In the genomic region with DNA sequence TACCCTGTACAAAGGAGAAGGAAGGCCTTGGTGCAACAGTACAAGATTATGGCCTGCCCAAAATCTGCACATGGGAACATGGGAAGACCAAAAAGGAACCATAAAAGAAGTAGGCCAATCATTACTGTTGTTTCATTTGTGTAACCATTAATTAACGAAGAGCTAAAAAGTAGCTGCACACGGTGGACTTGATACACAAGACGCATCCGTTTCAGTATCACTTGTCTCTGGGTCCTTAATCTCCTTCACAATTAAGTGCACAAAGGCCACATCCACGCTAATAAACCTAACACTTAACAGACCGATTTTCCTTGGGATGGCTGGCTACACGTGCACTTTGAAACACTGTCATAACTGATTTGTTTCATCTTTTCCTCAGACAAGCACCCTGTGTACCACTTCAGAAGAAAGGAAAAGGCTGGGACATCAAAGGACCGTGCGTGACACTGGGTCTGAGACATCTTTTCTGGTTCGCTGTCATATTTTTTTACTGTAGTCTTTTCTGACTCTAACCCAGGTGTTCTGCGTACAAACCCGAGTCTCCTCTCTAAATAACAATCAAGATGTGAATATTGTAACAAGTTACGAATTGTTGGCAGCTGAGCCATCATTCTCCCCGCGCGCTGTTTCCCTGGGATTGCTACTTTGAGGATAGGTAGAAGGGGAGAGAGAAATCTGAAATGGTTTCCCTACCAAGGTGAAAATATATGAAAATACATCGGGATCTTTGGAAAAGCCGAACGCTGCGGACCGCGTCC, we compare ENCODE assay signal across 8 mouse cellular contexts. TPM values are rescaled to one million over a fixed set of nuclear protein-coding genes. Genes with fewer than 3 reads are reported as not detected.
A peak's percentile ranks its signal among the peaks of the same experiment; 100 is the strongest.
DNase-seq lines count a peak whose midpoint lies in the region; ATAC-seq and TF ChIP-seq lines count a peak whose summit lies in the region.

No protein-coding gene starts in this region.

- H3K9ac ChIP-seq in hindbrain, embryonic 13.5 days = peak overlapping the region; percentile 97
- H3K9ac ChIP-seq in midbrain, embryonic 14.5 days (replicated peaks; ENCODE audit: low read length) = peak overlapping the region; percentile 90

- peaks cover 10% of the 10 kb centered on the region; the same call in 1 of the 2 replicates for H3K27me3 ChIP-seq in hindbrain, embryonic 13.5 days
- no peaks in the 10 kb centered on the region for H3K27me3 ChIP-seq in midbrain, embryonic 14.5 days (ENCODE audit: control insufficient read depth, insufficient read depth, low read length)

- H3K4me2 ChIP-seq in hindbrain, embryonic 13.5 days = peak overlapping the region; percentile 80
- peak overlapping the region; percentile 68 for H3K4me2 ChIP-seq in midbrain, embryonic 14.5 days (ENCODE audit: low read length)

- ATAC-seq in hindbrain, embryonic 13.5 days (ENCODE audit: low FRiP score) = no peak
- no peak for ATAC-seq in midbrain, embryonic 14.5 days (ENCODE audit: low FRiP score, low TSS enrichment)
- ATAC-seq in erythroid progenitor cell, adult 5-6 weeks (replicated peaks; ENCODE audit: low FRiP score, poor library complexity, severe bottlenecking) = no peak
- ATAC-seq in megakaryocyte progenitor cell, adult 5-6 weeks (replicated peaks; ENCODE audit: poor library complexity) = no peak

- 5% methylated on average over 22 of the region's 22 CpGs for WGBS in lung, adult 2 months
- 8% methylated on average over 22 of the region's 22 CpGs for WGBS in hindbrain, embryonic 13.5 days
- 4% methylated on average over 22 of the region's 22 CpGs for WGBS in midbrain, embryonic 14.5 days

- no peak for DNase-seq in lung, adult 2 months
- DNase-seq in lung, postnatal 10 days = no peak
- peak; percentile 24 for DNase-seq in adipocyte (ENCODE audit: low spot score)
- DNase-seq in midbrain, embryonic 14.5 days = peak; percentile 61
- no peak for DNase-seq in frontal cortex, postnatal 25 days (ENCODE audit: low spot score in 2 of 2)

- peak overlapping the region; percentile 92 for H3K27ac ChIP-seq in hindbrain, embryonic 13.5 days
- H3K27ac ChIP-seq in midbrain, embryonic 14.5 days (replicated peaks; ENCODE audit: low read depth, low read length) = peak overlapping the region; percentile 85

- H3K4me3 ChIP-seq in lung, adult 2 months (replicated peaks; ENCODE audit: extremely low read depth, low read depth, low read length) = peak overlapping the region; percentile 99
- peak overlapping the region; percentile 94 for H3K4me3 ChIP-seq in hindbrain, embryonic 13.5 days
- H3K4me3 ChIP-seq in midbrain, embryonic 14.5 days (replicated peaks; ENCODE audit: low read depth, low read length) = peak overlapping the region; percentile 97

- TF ChIP-seq CTCF in lung, adult 2 months (IDR thresholded peaks at IDR 0.05; ENCODE audit: insufficient read depth, low read length) = no peak

- no peaks in the 10 kb centered on the region for H3K36me3 ChIP-seq in hindbrain, embryonic 13.5 days
- no peaks in the 10 kb centered on the region for H3K36me3 ChIP-seq in midbrain, embryonic 14.5 days (ENCODE audit: control insufficient read depth, insufficient read depth, low read length)

- no peaks in the 10 kb centered on the region for H3K9me3 ChIP-seq in hindbrain, embryonic 13.5 days
- no peaks in the 10 kb centered on the region for H3K9me3 ChIP-seq in midbrain, embryonic 14.5 days (ENCODE audit: control insufficient read depth, low read length)

- H3K4me1 ChIP-seq in lung, adult 2 months (ENCODE audit: control insufficient read depth, insufficient read depth, low read length) = peaks cover 18% of the 10 kb centered on the region
- peaks cover 52% of the 10 kb centered on the region for H3K4me1 ChIP-seq in hindbrain, embryonic 13.5 days (replicated peaks)
- peaks cover 38% of the 10 kb centered on the region for H3K4me1 ChIP-seq in midbrain, embryonic 14.5 days (ENCODE audit: control insufficient read depth, insufficient read depth, low read length)

- no peak for TF ChIP-seq POLR2A in lung, adult 2 months (IDR thresholded peaks at IDR 0.05; ENCODE audit: borderline replicate concordance, extremely low read depth, low read depth, low read length)

RNA-seq across cellular contexts. Expression of a gene that starts 0.8 kb away (rescaled TPM):
- 5.6 and 7.5 TPM in 2 replicates for polyA plus RNA-seq in lung, adult 2 months (2012; rRNA removed)
- 28.1 and 31.5 TPM in 2 replicates for polyA plus RNA-seq in hindbrain, embryonic 13.5 days (2015; fragmentation: Nextera tagmentation; extraction: Ambion mirVana)
- polyA plus RNA-seq in midbrain, embryonic 14.5 days (2014; fragmentation: Nextera tagmentation; extraction: Ambion mirVana) = 24.6 and 27.7 TPM in 2 replicates
- total RNA-seq in erythroid progenitor cell, adult 5-6 weeks (2015; ENCODE audit: low replicate concordance) = 12.6 and 18.4 TPM in 2 replicates
- total RNA-seq in erythroid progenitor cell, adult 5-6 weeks (2017; ENCODE audit: low replicate concordance) = 27.0 and 45.1 TPM in 2 replicates
- 6.6 and 7.3 TPM in 2 replicates for total RNA-seq in megakaryocyte progenitor cell, adult 5-6 weeks (2015)
- total RNA-seq in megakaryocyte progenitor cell, adult 5-6 weeks (2017) = 23.8 and 32.2 TPM in 2 replicates

RNA-seq across cellular contexts. Expression of a gene that starts 4.8 kb away (rescaled TPM):
- polyA plus RNA-seq in lung, adult 2 months (2012; rRNA removed) = 0.04 TPM in 1 of 2 replicates, not detected in the other
- polyA plus RNA-seq in hindbrain, embryonic 13.5 days (2015; fragmentation: Nextera tagmentation; extraction: Ambion mirVana) = 0.77 and 0.96 TPM in 2 replicates
- 0.27 and 0.63 TPM in 2 replicates for polyA plus RNA-seq in midbrain, embryonic 14.5 days (2014; fragmentation: Nextera tagmentation; extraction: Ambion mirVana)
- total RNA-seq in erythroid progenitor cell, adult 5-6 weeks (2015; ENCODE audit: low replicate concordance) = not detected in 2 replicates
- total RNA-seq in erythroid progenitor cell, adult 5-6 weeks (2017; ENCODE audit: low replicate concordance) = not detected in 2 replicates
- 0.17 TPM in 1 of 2 replicates, not detected in the other for total RNA-seq in megakaryocyte progenitor cell, adult 5-6 weeks (2015)
- total RNA-seq in megakaryocyte progenitor cell, adult 5-6 weeks (2017) = 0.04 TPM in 1 of 2 replicates, not detected in the other

RNA-seq across cellular contexts. Expression of a gene that starts 52.8 kb away (rescaled TPM):
- polyA plus RNA-seq in lung, adult 2 months (2012; rRNA removed) = 0.12 and 0.22 TPM in 2 replicates
- 0.40 and 0.61 TPM in 2 replicates for polyA plus RNA-seq in hindbrain, embryonic 13.5 days (2015; fragmentation: Nextera tagmentation; extraction: Ambion mirVana)
- 0.28 and 0.66 TPM in 2 replicates for polyA plus RNA-seq in midbrain, embryonic 14.5 days (2014; fragmentation: Nextera tagmentation; extraction: Ambion mirVana)
- total RNA-seq in erythroid progenitor cell, adult 5-6 weeks (2015; ENCODE audit: low replicate concordance) = not detected in 2 replicates
- not detected in 2 replicates for total RNA-seq in erythroid progenitor cell, adult 5-6 weeks (2017; ENCODE audit: low replicate concordance)
- total RNA-seq in megakaryocyte progenitor cell, adult 5-6 weeks (2015) = not detected in 2 replicates
- total RNA-seq in megakaryocyte progenitor cell, adult 5-6 weeks (2017) = not detected in 2 replicates

Comparison
In these comparisons a context has a peak if more than half of its experiments do, and no peak if none do; other contexts are left out.
1. DNase-seq: peak in adipocyte (single experiment) and midbrain, embryonic 14.5 days (single experiment); none in lung, adult 2 months (single experiment), lung, postnatal 10 days (single experiment) and frontal cortex, postnatal 25 days (0 of 2).
2. Peak in every context shown above with its lines, with median percentiles within 50 percentile points of each other: H3K4me3 ChIP-seq.